Mouse (Mus musculus): ENCODE measurements at regions not wholly inside any gene's neighbourhood (a gene's known extent, or its start where the extent isn't known, plus 50 kb on each side); places are given as distances from the start of the nearest gene placed in this dataset.
"Not testable (repeated sequence)": the region's sequence is repeated elsewhere in the genome, so short reads cannot be mapped to it uniquely, and the experiment has no call there.

GRCm38 (mm10) chr12:45597904-45598570 is 523.5 kb upstream of the Stxbp6 start:
- ATAC-seq (replicated peaks; ENCODE audit: poor library complexity) = no peak

GRCm38 (mm10) chr12:45594689-45595088 is 520.2 kb upstream of the Stxbp6 start:
- no peak for ATAC-seq (replicated peaks; ENCODE audit: poor library complexity)

- ATAC-seq (replicated peaks; ENCODE audit: poor library complexity) = no peak
Measured at GRCm38 (mm10) chr12:45590191-45590590, 515.7 kb upstream of the Stxbp6 start.

GRCm38 (mm10) chr12:45585763-45586162 is 511.3 kb upstream of the Stxbp6 start:
- ATAC-seq (replicated peaks; ENCODE audit: poor library complexity) = no peak

GRCm38 (mm10) chr12:45563325-45564030 is 489.0 kb upstream of the Stxbp6 start:
- ATAC-seq (replicated peaks; ENCODE audit: poor library complexity) = no peak

GRCm38 (mm10) chr12:45562637-45563220 is 488.2 kb upstream of the Stxbp6 start:
- ATAC-seq (replicated peaks; ENCODE audit: poor library complexity) = no peak

GRCm38 (mm10) chr12:45561889-45562288 is 487.4 kb upstream of the Stxbp6 start:
- ATAC-seq (replicated peaks; ENCODE audit: poor library complexity) = no peak

- ATAC-seq (replicated peaks; ENCODE audit: poor library complexity) = no peak
Measured at GRCm38 (mm10) chr12:45561362-45561761, 486.9 kb upstream of the Stxbp6 start.

GRCm38 (mm10) chr12:45549906-45550305 is 475.4 kb upstream of the Stxbp6 start:
- not testable (repeated sequence) for ATAC-seq (replicated peaks; ENCODE audit: poor library complexity)

GRCm38 (mm10) chr12:45519554-45519953 is 445.0 kb upstream of the Stxbp6 start:
- ATAC-seq (replicated peaks; ENCODE audit: poor library complexity) = no peak

- ATAC-seq (replicated peaks; ENCODE audit: poor library complexity) = no peak
Measured at GRCm38 (mm10) chr12:45514459-45514858, 439.9 kb upstream of the Stxbp6 start.

GRCm38 (mm10) chr12:45507400-45507982 is 433.0 kb upstream of the Stxbp6 start:
- ATAC-seq (replicated peaks; ENCODE audit: poor library complexity) = no peak

- no peak for ATAC-seq (replicated peaks; ENCODE audit: poor library complexity)
Measured at GRCm38 (mm10) chr12:45499834-45500233, 425.3 kb upstream of the Stxbp6 start.

GRCm38 (mm10) chr12:45498230-45498629 is 423.7 kb upstream of the Stxbp6 start:
- no peak for ATAC-seq (replicated peaks; ENCODE audit: poor library complexity)

- ATAC-seq (replicated peaks; ENCODE audit: poor library complexity) = no peak
Measured at GRCm38 (mm10) chr12:45489029-45489428, 414.5 kb upstream of the Stxbp6 start.

- ATAC-seq (replicated peaks; ENCODE audit: poor library complexity) = no peak
Measured at GRCm38 (mm10) chr12:45476881-45477280, 402.4 kb upstream of the Stxbp6 start.

GRCm38 (mm10) chr12:45468093-45468492 is 393.6 kb upstream of the Stxbp6 start:
- no peak for ATAC-seq (replicated peaks; ENCODE audit: poor library complexity)

GRCm38 (mm10) chr12:45467058-45467457 is 392.5 kb upstream of the Stxbp6 start:
- ATAC-seq (replicated peaks; ENCODE audit: poor library complexity) = no peak

GRCm38 (mm10) chr12:45466066-45466465 is 391.6 kb upstream of the Stxbp6 start:
- ATAC-seq (replicated peaks; ENCODE audit: poor library complexity) = no peak

- no peak for ATAC-seq (replicated peaks; ENCODE audit: poor library complexity)
Measured at GRCm38 (mm10) chr12:45464952-45465351, 390.4 kb upstream of the Stxbp6 start.

- not testable (repeated sequence) for ATAC-seq (replicated peaks; ENCODE audit: poor library complexity)
Measured at GRCm38 (mm10) chr12:45458746-45459145, 384.2 kb upstream of the Stxbp6 start.

All from megakaryocyte progenitor cell, adult 5-6 weeks (primary cell).